Mouse (Mus musculus): ENCODE data around the gene Agap1. TPM values are rescaled to one million over a fixed set of nuclear protein-coding genes. Genes with fewer than 3 reads are reported as not detected.

Agap1 gene
- polyA plus RNA-seq, 1 experiment: 12.1 TPM

DNA sequence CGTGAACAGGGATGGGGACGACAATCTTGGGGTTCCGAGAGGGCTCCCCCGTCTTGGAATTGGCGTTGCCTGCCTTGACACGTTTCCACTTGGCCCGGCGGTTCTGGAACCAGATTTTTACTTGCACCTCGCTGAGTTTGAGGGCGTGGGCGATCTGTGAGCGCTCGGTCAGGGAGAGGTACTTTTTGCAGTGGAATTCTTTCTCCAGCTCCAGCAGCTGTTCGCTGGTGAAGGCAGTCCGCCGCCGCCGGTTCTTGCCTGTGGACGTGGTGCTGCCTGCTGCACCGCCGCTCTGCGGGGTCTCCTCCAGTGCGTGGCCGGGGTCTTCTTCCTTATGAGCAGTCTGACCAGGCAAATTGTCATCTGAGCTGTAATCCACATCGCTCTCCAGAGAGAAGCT lies 474.1 kb downstream of the Agap1 start:
- Histone ChIP-seq H3K4me1 (ENCODE audit: control insufficient read depth, insufficient read depth, low read length) (no peaks in the 10 kb centered on the region), H3K27ac (ENCODE audit: control insufficient read depth, insufficient read depth, low read depth, low read length, poor library complexity) (no peak overlapping the region), H3K4me3 (replicated peaks; ENCODE audit: control insufficient read depth, low read depth, low read length) (no peak overlapping the region)
- WGBS: 72% methylated on average over 25 of the region's 25 CpGs
- TF ChIP-seq POLR2A (IDR thresholded peaks at IDR 0.05; ENCODE audit: borderline replicate concordance, control insufficient read depth, low read depth, low read length) (no peak), CTCF (IDR thresholded peaks at IDR 0.05; ENCODE audit: control insufficient read depth, insufficient read depth, low read length) (no peak)

DNA sequence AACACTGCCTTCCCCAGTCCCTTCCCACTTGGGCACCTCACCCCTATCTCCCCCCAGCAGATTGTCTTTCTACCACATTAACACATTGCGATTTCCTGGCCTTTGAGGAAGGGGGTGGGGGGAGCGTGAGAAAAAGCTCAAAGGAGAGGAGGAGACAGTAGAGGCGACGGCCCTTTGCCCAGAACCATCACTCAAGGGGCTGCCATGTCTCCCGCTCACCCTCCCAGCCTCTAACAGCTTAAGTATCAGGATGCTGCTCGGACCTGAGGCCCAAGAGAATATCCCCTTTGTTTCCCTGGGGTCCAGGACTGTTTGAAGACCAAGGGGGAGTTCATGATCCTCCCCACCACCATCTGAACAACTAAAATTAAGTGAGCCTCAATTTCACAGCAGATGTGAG lies 474.6 kb downstream of the Agap1 start:
- WGBS: 17% methylated on average over 6 of the region's 6 CpGs
- H3K27ac ChIP-seq (ENCODE audit: control insufficient read depth, insufficient read depth, low read depth, low read length, poor library complexity): no peak overlapping the region
- TF ChIP-seq POLR2A (IDR thresholded peaks at IDR 0.05; ENCODE audit: borderline replicate concordance, control insufficient read depth, low read depth, low read length): no peak
- no peak for TF ChIP-seq CTCF (IDR thresholded peaks at IDR 0.05; ENCODE audit: control insufficient read depth, insufficient read depth, low read length)
- H3K4me1 ChIP-seq (ENCODE audit: control insufficient read depth, insufficient read depth, low read length): no peaks in the 10 kb centered on the region
- no peak overlapping the region for H3K4me3 ChIP-seq (replicated peaks; ENCODE audit: control insufficient read depth, low read depth, low read length)

DNA sequence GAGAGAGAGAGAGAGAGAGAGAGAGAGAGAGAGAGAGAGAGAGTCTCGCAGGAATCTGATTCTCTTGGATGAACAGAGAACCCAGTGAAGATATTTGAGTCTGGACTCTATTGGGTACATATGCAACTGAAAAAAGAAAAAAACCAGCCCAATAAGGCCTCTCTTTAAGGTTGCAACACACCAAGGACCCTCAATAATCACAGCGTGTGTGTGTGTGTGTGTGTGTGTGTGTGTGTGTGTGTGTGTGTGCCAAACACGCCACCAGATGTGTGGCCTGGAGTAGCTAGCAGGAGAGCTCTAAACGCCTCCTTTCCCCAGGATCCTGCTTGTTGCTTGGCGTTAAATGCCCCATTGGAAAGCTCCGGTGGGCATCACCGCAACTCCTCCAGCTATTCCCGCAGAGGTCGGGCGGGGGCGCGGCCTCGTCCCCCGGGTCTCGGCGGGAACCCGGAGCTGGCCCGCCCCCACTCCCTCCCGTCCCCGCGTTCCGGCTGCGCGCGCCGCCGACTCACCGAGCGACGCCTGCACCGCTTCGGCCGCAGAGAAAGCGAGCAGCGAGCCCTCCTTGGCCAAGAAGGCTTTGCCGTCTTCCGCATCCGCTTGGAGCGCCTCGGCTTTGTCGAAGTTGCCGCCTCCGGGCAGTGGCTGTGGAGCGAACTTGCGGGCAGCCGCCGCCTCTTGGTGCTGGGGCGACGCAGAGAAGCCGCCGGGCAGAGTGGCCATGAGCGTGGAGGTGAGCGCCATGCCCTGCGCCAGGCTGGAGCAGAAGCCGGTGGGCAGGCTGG lies 475.3 kb downstream of the Agap1 start:
- Histone ChIP-seq H3K27ac (ENCODE audit: control insufficient read depth, insufficient read depth, low read depth, low read length, poor library complexity) (no peak overlapping the region; the same call in 1 of the 2 replicates), H3K4me1 (ENCODE audit: control insufficient read depth, insufficient read depth, low read length) (no peaks in the 10 kb centered on the region), H3K4me3 (replicated peaks; ENCODE audit: control insufficient read depth, low read depth, low read length) (no peak overlapping the region)
- TF ChIP-seq CTCF (IDR thresholded peaks at IDR 0.05; ENCODE audit: control insufficient read depth, insufficient read depth, low read length): no peak
- TF ChIP-seq POLR2A (IDR thresholded peaks at IDR 0.05; ENCODE audit: borderline replicate concordance, control insufficient read depth, low read depth, low read length): no peak
- WGBS: under 1% methylated on average over 55 of the region's 55 CpGs

DNA sequence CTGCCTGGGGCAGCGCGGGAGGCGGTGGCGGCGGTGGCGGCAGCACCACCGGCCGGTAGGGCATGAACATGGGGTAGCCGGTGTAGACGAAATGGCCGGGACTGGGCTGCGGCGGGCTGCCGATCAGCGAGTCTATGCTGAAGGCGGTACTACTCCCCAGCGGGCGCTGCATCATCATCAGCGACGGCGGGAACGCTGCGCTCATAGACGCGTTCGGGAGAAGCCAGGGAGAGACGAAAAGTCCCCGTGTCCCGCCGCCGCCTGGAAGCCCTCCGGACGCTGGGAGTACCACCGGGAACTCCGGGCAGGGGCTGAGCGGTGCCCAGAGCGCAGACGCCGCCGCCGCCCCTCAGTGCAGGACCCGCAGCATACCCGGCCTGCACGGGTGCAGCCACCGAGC lies 475.9 kb downstream of the Agap1 start:
- H3K4me1 ChIP-seq (ENCODE audit: control insufficient read depth, insufficient read depth, low read length): no peaks in the 10 kb centered on the region
- WGBS: under 1% methylated on average over 45 of the region's 45 CpGs

DNA sequence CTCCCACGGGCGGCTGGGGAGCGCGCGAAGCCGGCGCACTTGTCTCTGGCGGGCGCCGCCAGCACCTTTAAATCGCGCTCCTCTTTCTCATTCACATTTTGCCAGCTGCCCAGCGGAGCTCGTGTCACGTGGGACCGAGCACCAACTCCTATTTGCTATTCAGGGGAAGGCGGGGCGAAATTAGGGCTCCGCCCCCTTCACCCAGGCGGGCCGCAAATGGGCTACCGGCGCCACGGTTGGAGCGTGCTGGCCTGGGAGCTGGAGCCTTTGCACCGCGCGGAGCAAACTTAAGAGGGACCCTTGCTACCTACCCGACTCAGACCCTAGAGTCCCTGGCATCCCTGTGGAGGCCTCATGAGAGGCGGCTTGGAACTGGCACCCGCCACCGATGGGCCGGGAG lies 476.5 kb downstream of the Agap1 start, which contains the start of gene Gbx2:
Gbx2 (minus strand) TSS at position 60 of the 400 bp plus-strand sequence.
- H3K4me3 ChIP-seq (replicated peaks; ENCODE audit: control insufficient read depth, low read depth, low read length): no peak within 1 kb of the TSS
- WGBS: 5% methylated on average over 33 of the region's 33 CpGs
- TF ChIP-seq CTCF (IDR thresholded peaks at IDR 0.05; ENCODE audit: control insufficient read depth, insufficient read depth, low read length) (no peak), POLR2A (IDR thresholded peaks at IDR 0.05; ENCODE audit: borderline replicate concordance, control insufficient read depth, low read depth, low read length) (peak; percentile 27; the same call in 1 of the 2 replicates)

More for the DNA sequence above, 475.9 kb downstream of the Agap1 start:
- no peak for TF ChIP-seq POLR2A (IDR thresholded peaks at IDR 0.05; ENCODE audit: borderline replicate concordance, control insufficient read depth, low read depth, low read length)
- TF ChIP-seq CTCF (IDR thresholded peaks at IDR 0.05; ENCODE audit: control insufficient read depth, insufficient read depth, low read length): no peak
- no peak overlapping the region; the same call in 1 of the 2 replicates for H3K27ac ChIP-seq (ENCODE audit: control insufficient read depth, insufficient read depth, low read depth, low read length, poor library complexity)
- no peak overlapping the region for H3K4me3 ChIP-seq (replicated peaks; ENCODE audit: control insufficient read depth, low read depth, low read length)

DNA sequence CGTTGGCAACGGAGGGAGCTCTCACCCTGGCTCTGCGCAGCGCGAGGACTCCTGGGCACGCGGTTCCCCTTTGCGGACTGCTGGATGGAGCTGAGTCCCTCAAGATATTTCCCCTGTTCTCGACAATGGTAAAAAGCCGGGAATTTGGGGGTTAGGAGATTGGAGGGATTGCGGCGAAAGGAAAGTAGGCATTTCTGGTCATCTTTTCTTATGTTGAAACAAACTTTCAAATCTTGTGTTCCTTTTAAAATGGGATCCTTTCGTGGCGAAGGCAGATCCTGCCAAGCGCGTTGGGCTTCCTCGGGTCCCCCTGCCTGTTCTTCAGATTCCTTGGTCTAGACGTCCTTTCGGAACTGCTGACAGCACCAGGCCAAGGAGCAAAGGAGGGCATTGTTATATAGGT lies 477.4 kb downstream of the Agap1 start:
- Histone ChIP-seq H3K4me1 (ENCODE audit: control insufficient read depth, insufficient read depth, low read length) (no peaks in the 10 kb centered on the region), H3K4me3 (replicated peaks; ENCODE audit: control insufficient read depth, low read depth, low read length) (no peak overlapping the region), H3K27ac (ENCODE audit: control insufficient read depth, insufficient read depth, low read depth, low read length, poor library complexity) (no peak overlapping the region)
- 79% methylated on average over 19 of the region's 19 CpGs for WGBS
- TF ChIP-seq CTCF (IDR thresholded peaks at IDR 0.05; ENCODE audit: control insufficient read depth, insufficient read depth, low read length) (no peak), POLR2A (IDR thresholded peaks at IDR 0.05; ENCODE audit: borderline replicate concordance, control insufficient read depth, low read depth, low read length) (no peak)

More for the DNA sequence above, 476.5 kb downstream of the Agap1 start, which contains the start of gene Gbx2:
- Histone ChIP-seq H3K27ac (ENCODE audit: control insufficient read depth, insufficient read depth, low read depth, low read length, poor library complexity) (no peak within 1 kb of the TSS; the same call in 1 of the 2 replicates), H3K4me1 (ENCODE audit: control insufficient read depth, insufficient read depth, low read length) (no peaks in the 10 kb centered on the region)

DNA sequence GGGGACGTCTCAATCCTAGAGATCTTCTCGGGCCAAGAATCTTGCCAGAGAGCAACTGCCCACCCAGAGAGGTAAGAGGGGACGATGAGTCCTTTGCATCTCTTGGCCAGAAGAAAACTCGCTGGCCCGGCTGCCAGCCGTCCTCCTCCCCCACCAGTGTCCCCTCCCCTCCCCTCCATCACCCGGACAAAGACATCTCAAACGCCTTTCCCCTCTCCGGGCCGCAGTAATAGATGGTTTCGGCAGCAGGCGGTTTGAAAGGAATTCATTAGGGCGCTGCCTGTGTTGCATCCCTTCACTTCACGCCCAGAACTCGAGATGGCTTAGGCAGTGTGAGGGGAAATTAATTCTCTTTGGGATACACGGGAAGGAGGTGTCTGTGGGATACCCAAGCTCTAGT lies 478.0 kb downstream of the Agap1 start:
- Histone ChIP-seq H3K27ac (ENCODE audit: control insufficient read depth, insufficient read depth, low read depth, low read length, poor library complexity) (no peak overlapping the region), H3K4me3 (replicated peaks; ENCODE audit: control insufficient read depth, low read depth, low read length) (no peak overlapping the region), H3K4me1 (ENCODE audit: control insufficient read depth, insufficient read depth, low read length) (no peaks in the 10 kb centered on the region)
- WGBS: 86% methylated on average over 16 of the region's 16 CpGs
- no peak for TF ChIP-seq CTCF (IDR thresholded peaks at IDR 0.05; ENCODE audit: control insufficient read depth, insufficient read depth, low read length)
- TF ChIP-seq POLR2A (IDR thresholded peaks at IDR 0.05; ENCODE audit: borderline replicate concordance, control insufficient read depth, low read depth, low read length): no peak

DNA sequence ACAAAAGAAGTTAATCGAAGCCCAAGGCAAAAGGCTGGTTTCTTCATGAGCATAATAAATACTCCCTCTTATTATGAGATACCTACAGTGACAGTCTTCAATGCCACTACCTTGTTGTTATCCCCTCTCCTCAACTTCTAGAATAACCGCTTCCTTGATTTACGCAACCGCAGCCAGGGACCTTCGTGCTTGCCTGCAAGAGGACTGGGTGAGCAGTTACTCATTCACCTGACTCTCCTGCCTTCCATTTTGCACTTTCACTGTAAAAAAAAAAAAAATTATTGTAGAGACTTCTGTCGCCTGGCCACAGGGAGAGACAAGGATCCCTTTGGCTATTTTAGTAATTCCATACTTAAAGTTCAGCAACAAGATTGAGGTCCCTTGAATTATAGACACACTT lies 478.4 kb downstream of the Agap1 start:
- Histone ChIP-seq H3K4me3 (replicated peaks; ENCODE audit: control insufficient read depth, low read depth, low read length) (no peak overlapping the region), H3K4me1 (ENCODE audit: control insufficient read depth, insufficient read depth, low read length) (no peaks in the 10 kb centered on the region), H3K27ac (ENCODE audit: control insufficient read depth, insufficient read depth, low read depth, low read length, poor library complexity) (no peak overlapping the region)
- TF ChIP-seq CTCF (IDR thresholded peaks at IDR 0.05; ENCODE audit: control insufficient read depth, insufficient read depth, low read length) (no peak), POLR2A (IDR thresholded peaks at IDR 0.05; ENCODE audit: borderline replicate concordance, control insufficient read depth, low read depth, low read length) (no peak)
- 79% methylated on average over 6 of the region's 6 CpGs for WGBS

All from bone marrow, adult 2 months (tissue).